Mouse (Mus musculus) liver, embryonic 14.5 days (tissue): ENCODE data around the gene Ly75.

Experiments
- CTCF ChIP-seq: IDR thresholded peaks from 2 replicates; pipeline ENCODE4 v1.5.1; 2016; ENCODE audit warnings: antibody characterized with exemption, low read depth, control low read depth
- EP300 ChIP-seq: IDR thresholded peaks from 2 replicates; pipeline ENCODE4 v1.6.1; 2016; ENCODE audit warnings: antibody characterized with exemption, low read depth

DNA sequence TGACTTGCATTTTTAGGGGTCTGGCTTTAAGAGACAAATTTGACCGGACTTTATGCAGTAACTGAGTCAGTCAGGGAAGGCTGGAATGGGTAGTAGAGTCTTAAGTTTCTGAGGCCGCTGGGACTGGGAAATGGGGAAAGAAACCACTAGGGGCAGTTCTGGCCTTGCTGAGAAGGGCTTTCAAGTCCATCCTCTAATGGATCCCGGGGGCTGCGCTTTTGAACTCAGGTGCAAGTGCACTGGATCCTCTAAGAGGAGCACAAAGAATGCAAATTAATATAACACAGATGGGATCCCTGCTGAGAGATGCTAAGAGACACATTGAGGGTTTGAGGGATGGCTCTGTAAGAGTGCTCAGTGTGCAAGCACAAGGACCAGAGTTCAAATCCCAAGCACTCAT is 91.7 kb downstream of the Ly75 start:
- TF ChIP-seq CTCF (no peak), EP300 (no peak)
